Mouse (Mus musculus) liver, embryonic 11.5 days (tissue): ENCODE data around the gene Commd6. TPM values are rescaled to one million over a fixed set of nuclear protein-coding genes. Genes with fewer than 3 reads are reported as not detected.

Experiments used
- ATAC-seq: fragments of 200-750 bp; cut with Nextera tagmentation; replicated peaks from 2 replicates; pipeline ENCODE4 v1.8.0; 2017; ENCODE audit warnings: moderate number of reproducible peaks, mild to moderate bottlenecking, moderate TSS enrichment, moderate library complexity; ENCODE audit not compliant: low FRiP score
- DNase-seq: peaks from one replicate; pipeline ENCODE4 v3.0.0-alpha.2; 2017; ENCODE audit warnings: low spot score
- H3K27ac ChIP-seq: fragments of 300-500 bp; sonication (generic); 2 replicates; pipeline ENCODE4 v1.5.1; 2014; ENCODE audit warnings: mild to moderate bottlenecking, low read depth, low read length, control low read depth
- H3K27me3 ChIP-seq: fragments of 300-500 bp; sonication (generic); replicated peaks from 2 replicates; pipeline ENCODE4 v1.6.1; 2014; ENCODE audit warnings: low read length, mixed read lengths; ENCODE audit not compliant: control insufficient read depth, insufficient read depth
- H3K36me3 ChIP-seq: fragments of 300-500 bp; sonication (generic); 2 replicates; pipeline ENCODE4 v1.6.1; 2014; ENCODE audit warnings: mild to moderate bottlenecking, low read length, moderate library complexity, mixed read lengths; ENCODE audit not compliant: control insufficient read depth, insufficient read depth
- H3K4me1 ChIP-seq: fragments of 300-500 bp; sonication (generic); replicated peaks from 2 replicates; pipeline ENCODE4 v1.6.1; 2014; ENCODE audit warnings: low read length, mixed read lengths; ENCODE audit not compliant: control insufficient read depth, insufficient read depth
- H3K4me2 ChIP-seq: fragments of 300-500 bp; sonication (generic); 2 replicates; pipeline ENCODE4 v1.6.1; 2014; ENCODE audit warnings: mild to moderate bottlenecking, control low read depth, moderate library complexity
- H3K4me3 ChIP-seq: fragments of 300-500 bp; sonication (generic); 2 replicates; pipeline ENCODE4 v1.5.1; 2014; ENCODE audit warnings: low read depth, low read length, control low read depth
- H3K9ac ChIP-seq: fragments of 300-500 bp; sonication (generic); 2 replicates; pipeline ENCODE4 v1.6.1; 2014; ENCODE audit warnings: low read depth, low read length, control low read depth
- H3K9me3 ChIP-seq: fragments of 300-500 bp; sonication (generic); 2 replicates; pipeline ENCODE4 v1.6.1; 2016; ENCODE audit warnings: low read length, inconsistent platforms, mixed read lengths; ENCODE audit not compliant: control insufficient read depth
- WGBS: fragments of 180-500 bp; shearing (Covaris S2); extraction: QIAGEN DNeasy Blood & Tissue Kit; methylation state at CpG from one replicate; pipeline ENCODE4 v1.1.7; 2014; 5-methylcytosine and 5-hydroxymethylcytosine counted together
- polyA plus RNA-seq: library from polyadenylated mRNA; unstranded; fragments of >200 nt; fragmentation: Nextera tagmentation; extraction: Ambion mirVana; gene quantifications from 2 replicates; pipeline ENCODE4 v1.2.1, GENCODE M21; 2014

Commd6 gene
- polyA plus RNA-seq: 77.6 and 83.5 TPM in 2 replicates

DNA sequence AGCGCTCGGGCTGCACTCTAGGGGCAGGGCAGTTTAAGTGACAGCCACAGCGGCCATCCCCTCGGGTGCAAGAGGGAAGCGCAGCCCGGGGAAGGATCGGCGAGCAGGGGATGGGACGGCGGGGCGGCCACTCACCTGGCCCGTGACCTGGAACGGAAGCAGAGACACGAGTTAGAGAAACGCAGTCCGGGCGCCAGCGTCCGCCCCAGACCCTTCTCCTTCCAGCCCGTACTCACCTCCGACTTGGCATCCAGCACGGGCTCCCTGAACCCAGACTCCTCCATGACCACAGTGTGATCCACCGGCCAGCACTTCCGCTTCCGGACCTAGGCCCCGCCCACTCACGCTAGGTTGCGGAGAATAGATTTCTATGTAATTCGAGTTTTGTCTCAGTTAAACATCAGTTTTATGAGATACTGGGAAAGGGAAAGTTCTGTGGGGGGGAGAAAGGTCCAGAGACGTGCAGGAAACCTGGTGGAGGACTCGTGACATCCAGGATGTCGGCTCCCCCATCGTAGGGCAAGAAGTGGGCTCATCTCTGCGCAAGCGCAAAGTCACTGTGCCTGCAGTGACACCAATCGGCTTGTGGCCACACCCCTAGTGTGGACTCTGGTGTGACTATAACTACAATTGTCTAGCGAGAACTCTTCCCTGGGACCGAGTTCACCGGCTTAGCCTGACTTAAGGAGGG is at the start of gene Commd6:
Gene Commd6 (minus strand): TSS at position 534 of the 691 bp plus-strand sequence.
- 0% methylated on average over 39 of the region's 39 CpGs for WGBS
- Histone ChIP-seq H3K4me2 (peak within 1 kb of the TSS; percentile 83), H3K9me3 (no peaks in the 10 kb centered on the region), H3K9ac (peak within 1 kb of the TSS; percentile 78), H3K27me3 (no peaks in the 10 kb centered on the region), H3K36me3 (peaks cover 2% of the 10 kb centered on the region; the same call in 1 of the 2 replicates), H3K27ac (peak within 1 kb of the TSS; percentile 43; the same call in 1 of the 2 replicates), H3K4me3 (peak within 1 kb of the TSS; percentile 85), H3K4me1 (peaks cover 2% of the 10 kb centered on the region; the same call in 1 of the 2 replicates)
- peak; percentile 91 for DNase-seq
- ATAC-seq: peak; percentile 99

- Histone ChIP-seq H3K9ac (no peak overlapping the region), H3K4me2 (no peak overlapping the region), H3K4me3 (no peak overlapping the region), H3K9me3 (no peaks in the 10 kb centered on the region), H3K4me1 (no peaks in the 10 kb centered on the region), H3K27ac (no peak overlapping the region), H3K36me3 (peaks cover 2% of the 10 kb centered on the region; the same call in 1 of the 2 replicates), H3K27me3 (no peaks in the 10 kb centered on the region)
- no peak for ATAC-seq
- WGBS: 92% methylated on average over 2 of the region's 2 CpGs
- no peak for DNase-seq
These were observed 47.9 kb upstream of the Commd6 start for GRCm38 (mm10) chr14:101688406-101688805.

DNA sequence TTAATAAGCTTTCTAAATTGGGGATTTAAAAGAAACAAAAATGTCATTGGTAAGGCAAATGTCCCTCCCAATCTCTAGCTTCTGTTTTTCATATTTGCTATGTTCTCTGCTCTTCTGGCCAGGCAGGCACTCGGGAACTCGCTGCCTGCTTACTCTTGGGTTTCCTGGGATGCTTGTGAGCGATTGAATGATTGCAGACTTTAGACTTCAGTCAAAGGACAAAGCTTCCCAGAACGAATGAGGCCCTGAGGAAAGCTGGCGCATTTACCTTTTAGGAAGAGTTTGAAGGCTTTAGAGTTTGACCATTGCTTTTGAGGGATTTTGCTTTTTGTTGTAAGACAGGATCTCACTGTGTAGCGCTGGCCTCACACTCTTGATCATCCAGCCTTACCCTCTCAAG is 47.2 kb upstream of the Commd6 start:
- no peaks in the 10 kb centered on the region for H3K27me3 ChIP-seq
- H3K9me3 ChIP-seq: no peaks in the 10 kb centered on the region
- H3K4me1 ChIP-seq: no peaks in the 10 kb centered on the region
- no peak overlapping the region for H3K9ac ChIP-seq
- no peak for ATAC-seq
- no peak overlapping the region for H3K4me2 ChIP-seq
- WGBS: 87% methylated on average over 6 of the region's 6 CpGs
- H3K36me3 ChIP-seq: no peaks in the 10 kb centered on the region
- H3K4me3 ChIP-seq: no peak overlapping the region
- H3K27ac ChIP-seq: no peak overlapping the region
- DNase-seq: no peak

- H3K27ac ChIP-seq: no peak overlapping the region
- peaks cover 6% of the 10 kb centered on the region; the same call in 1 of the 2 replicates for H3K36me3 ChIP-seq
- H3K27me3 ChIP-seq: no peaks in the 10 kb centered on the region
- WGBS: 100% methylated on average over 1 of the region's 1 CpGs
- no peak overlapping the region for H3K4me2 ChIP-seq
- H3K4me1 ChIP-seq: no peaks in the 10 kb centered on the region
- DNase-seq: no peak
- no peak overlapping the region for H3K9ac ChIP-seq
- ATAC-seq: no peak
- no peak overlapping the region for H3K4me3 ChIP-seq
- no peaks in the 10 kb centered on the region for H3K9me3 ChIP-seq
These were observed 31.7 kb upstream of the Commd6 start for GRCm38 (mm10) chr14:101672226-101672625.

GRCm38 (mm10) chr14:101668626-101669025 is 28.1 kb upstream of the Commd6 start:
- DNase-seq: no peak
- 0 out of 2 replicates have a peak, but pooled peaks cover 3% of the 10 kb centered on the region for H3K36me3 ChIP-seq
- WGBS: 97% methylated on average over 7 of the region's 7 CpGs
- H3K4me2 ChIP-seq: no peak overlapping the region
- H3K9ac ChIP-seq: no peak overlapping the region
- no peak overlapping the region for H3K4me3 ChIP-seq
- no peaks in the 10 kb centered on the region for H3K27me3 ChIP-seq
- H3K9me3 ChIP-seq: no peaks in the 10 kb centered on the region
- H3K4me1 ChIP-seq: no peaks in the 10 kb centered on the region
- ATAC-seq: no peak
- no peak overlapping the region for H3K27ac ChIP-seq

DNA sequence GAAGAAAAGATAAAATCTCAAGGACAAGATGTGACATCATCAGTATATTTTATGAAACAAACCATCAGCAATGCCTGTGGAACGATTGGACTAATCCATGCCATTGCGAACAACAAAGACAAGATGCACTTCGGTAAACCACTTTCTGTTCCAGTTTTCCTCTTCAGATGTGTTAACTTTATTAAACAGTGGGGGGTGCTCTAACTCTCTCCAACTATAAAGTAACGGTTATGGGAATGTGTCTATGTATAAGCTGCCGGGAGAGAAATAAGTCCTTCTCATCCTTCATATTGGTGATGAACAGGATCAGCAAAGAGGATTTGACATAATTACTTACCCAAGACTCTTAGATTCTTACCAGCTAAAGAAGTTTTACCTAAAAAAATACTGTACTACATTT is 26.1 kb upstream of the Commd6 start:
- Histone ChIP-seq H3K27me3 (no peaks in the 10 kb centered on the region), H3K4me2 (no peak overlapping the region), H3K36me3 (0 out of 2 replicates have a peak, but pooled peaks cover 3% of the 10 kb centered on the region), H3K9me3 (no peaks in the 10 kb centered on the region), H3K4me1 (no peaks in the 10 kb centered on the region), H3K4me3 (no peak overlapping the region), H3K9ac (no peak overlapping the region), H3K27ac (no peak overlapping the region)
- 86% methylated on average over 5 of the region's 5 CpGs for WGBS
- no peak for ATAC-seq
- no peak for DNase-seq

DNA sequence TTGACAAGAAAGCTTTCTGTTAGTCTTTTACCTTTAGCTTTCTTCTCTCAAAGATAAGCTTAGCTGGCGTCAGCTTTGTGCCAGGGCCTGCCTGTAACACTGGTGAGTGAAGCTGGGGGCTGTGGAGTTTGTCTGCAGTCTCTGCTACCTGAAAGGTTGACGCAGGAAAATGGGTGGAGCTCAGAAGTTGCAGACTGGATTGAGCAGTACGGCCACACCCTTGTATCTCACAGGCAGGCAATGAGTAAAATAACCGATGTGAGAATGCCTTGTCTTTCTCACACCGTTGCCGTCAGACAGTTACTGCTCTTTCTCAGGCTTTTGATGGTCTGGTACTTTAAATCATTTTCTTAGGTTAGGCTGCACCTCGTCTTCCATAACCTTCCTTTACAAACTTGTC is 25.6 kb upstream of the Commd6 start:
- no peak overlapping the region for H3K27ac ChIP-seq
- no peak overlapping the region for H3K4me2 ChIP-seq
- DNase-seq: no peak
- H3K4me3 ChIP-seq: no peak overlapping the region
- no peak for ATAC-seq
- 84% methylated on average over 7 of the region's 7 CpGs for whole genome bisulfite sequencing
- H3K36me3 ChIP-seq: 0 out of 2 replicates have a peak, but pooled peaks cover 3% of the 10 kb centered on the region
- H3K4me1 ChIP-seq: no peaks in the 10 kb centered on the region
- no peak overlapping the region for H3K9ac ChIP-seq
- H3K9me3 ChIP-seq: no peaks in the 10 kb centered on the region
- H3K27me3 ChIP-seq: no peaks in the 10 kb centered on the region

DNA sequence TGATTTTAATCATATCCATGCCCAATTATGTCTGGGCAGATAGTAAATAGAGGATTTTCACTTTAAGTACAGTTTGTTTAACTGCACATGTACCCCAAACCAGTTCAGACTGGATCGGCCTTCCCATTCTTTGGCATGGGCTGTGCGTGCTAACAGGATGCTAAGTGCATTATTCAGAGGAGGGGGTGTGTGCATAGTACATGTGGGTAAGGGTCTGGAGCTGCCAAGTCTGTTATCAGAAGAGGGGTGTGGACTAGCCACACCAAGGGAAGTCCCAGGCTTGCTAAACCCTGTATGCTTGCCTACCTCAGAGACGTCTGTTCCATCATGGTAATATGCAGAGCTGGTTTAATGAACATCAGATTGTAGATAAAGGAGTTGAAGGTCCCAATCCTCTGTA is 23.8 kb upstream of the Commd6 start:
- no peak for ATAC-seq
- WGBS: 78% methylated on average over 3 of the region's 3 CpGs
- no peaks in the 10 kb centered on the region for H3K27me3 ChIP-seq

More for the DNA sequence above, 23.8 kb upstream of the Commd6 start:
- Histone ChIP-seq H3K36me3 (no peaks in the 10 kb centered on the region), H3K27ac (no peak overlapping the region), H3K4me2 (no peak overlapping the region), H3K9ac (no peak overlapping the region), H3K9me3 (no peaks in the 10 kb centered on the region), H3K4me3 (no peak overlapping the region), H3K4me1 (no peaks in the 10 kb centered on the region)
- DNase-seq: no peak
